Mouse (Mus musculus): Measurements from ENCODE around the gene Hykk. TPM values are rescaled to one million over a fixed set of nuclear protein-coding genes. Genes with fewer than 3 reads are reported as not detected.

Hykk gene
- total RNA-seq, 2 experiments from 2014 or later: 1.5 to 1.7 TPM

- DNase-seq (ENCODE audit: low spot score in 2 of 2): no peak
- intact Hi-C loops (cut with DNase I): no loop called here
Measured at GRCm38 (mm10) chr9:54963669-54964068, 46.6 kb downstream of the Hykk start.

DNA sequence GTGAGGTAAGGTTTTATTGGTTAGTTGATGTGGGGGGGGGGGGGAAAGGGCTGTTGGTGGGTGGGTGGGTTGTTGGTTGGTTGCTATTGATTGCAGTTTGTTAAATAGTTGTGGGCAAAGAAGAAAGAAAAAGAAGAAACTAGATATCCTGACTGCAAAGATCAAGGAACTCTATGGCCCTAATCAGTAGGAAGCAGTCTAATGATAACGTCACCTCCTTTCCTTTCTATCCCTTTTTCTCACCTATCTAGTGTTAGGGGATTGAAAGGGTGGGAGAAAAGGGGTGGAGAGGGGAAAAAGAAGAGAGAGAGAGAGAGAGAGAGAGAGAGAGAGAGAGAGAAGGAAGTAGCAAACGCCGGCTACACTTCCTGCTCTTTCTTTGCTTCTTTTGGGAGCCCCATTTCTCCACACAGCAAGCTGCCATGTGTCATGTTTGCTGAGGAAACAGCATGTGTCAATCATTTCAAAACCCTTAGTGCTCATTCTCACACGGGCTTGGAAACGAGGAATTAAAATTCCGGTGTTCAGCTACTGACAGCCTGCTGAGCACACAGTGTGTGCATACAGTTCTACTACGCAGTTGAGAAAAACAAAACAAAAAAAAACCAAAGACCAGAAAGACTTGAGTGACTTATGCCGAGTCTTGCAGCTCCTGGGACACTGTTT is 53.0 kb downstream of the Hykk start:
- no peak for DNase-seq (ENCODE audit: low spot score in 2 of 2)
- intact Hi-C loops (cut with DNase I): no loop called here

- intact Hi-C loops (cut with DNase I): no loop called here
Measured at GRCm38 (mm10) chr9:54980674-54981073, 63.6 kb downstream of the Hykk start, which contains the start of gene Chrna5. Chrna5 (plus strand) TSS chr9:54980880.

GRCm38 (mm10) chr9:54981291-54982191 is 64.5 kb downstream of the Hykk start:
- DNase-seq (ENCODE audit: low spot score in 2 of 2): no peak
- intact Hi-C loops (cut with DNase I): no loop called here

More at GRCm38 (mm10) chr9:54980674-54981073, 63.6 kb downstream of the Hykk start, which contains the start of gene Chrna5:
- DNase-seq (ENCODE audit: low spot score in 2 of 2): no peak

GRCm38 (mm10) chr9:54982401-54982800 is 65.3 kb downstream of the Hykk start:
- no peak for DNase-seq (ENCODE audit: low spot score in 2 of 2)
- intact Hi-C loops (cut with DNase I): no loop called here

- no peak for DNase-seq (ENCODE audit: low spot score in 2 of 2)
- intact Hi-C loops (cut with DNase I): no loop called here
Measured at GRCm38 (mm10) chr9:54990362-54990761, 73.3 kb downstream of the Hykk start.

- intact Hi-C loops (cut with DNase I): no loop called here
- no peak for DNase-seq (ENCODE audit: low spot score in 2 of 2)
Measured at GRCm38 (mm10) chr9:54994381-54994780, 77.3 kb downstream of the Hykk start.

DNA sequence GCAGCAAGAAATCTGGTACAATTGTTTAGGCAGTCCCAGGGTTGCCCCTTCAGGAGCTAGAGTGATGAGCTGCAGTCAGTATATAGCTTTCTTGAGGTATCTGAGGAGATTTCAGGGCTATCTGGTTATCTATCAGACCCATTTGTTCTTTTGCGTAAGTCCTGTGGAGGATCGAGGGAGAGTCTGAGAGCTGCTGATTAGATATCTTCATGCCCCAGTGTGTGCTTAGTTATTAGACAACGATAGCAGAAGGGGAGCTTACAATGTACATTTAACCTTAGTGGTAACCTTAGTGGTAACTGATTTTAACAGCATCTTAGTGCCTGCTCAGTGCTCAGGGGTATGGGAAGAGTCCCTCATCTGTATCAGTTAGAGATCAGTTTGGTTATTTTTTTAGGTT is 78.6 kb downstream of the Hykk start:
- intact Hi-C loops (cut with DNase I): no loop called here
- no peak for DNase-seq (ENCODE audit: low spot score in 2 of 2)

Other genes with a start within 250 kb of the Hykk start
- gene Dnaja4, start 218.4 kb upstream of the Hykk start, total RNA-seq (2021): 10 to 100 TPM; 36.3 to 39.0 TPM
- 10 to 100 TPM; 53.9 to 59.2 TPM for gene Wdr61, start 182.8 kb upstream of the Hykk start, total RNA-seq (2021)
- gene Crabp1, start 152.5 kb upstream of the Hykk start, total RNA-seq (2021): 1 to 10 TPM; 1.7 to 3.4 TPM
- 10 to 100 TPM; 53.4 to 54.9 TPM for gene Ireb2, start 53.5 kb upstream of the Hykk start, total RNA-seq (2021)
- 100 to 1,000 TPM; 115 to 122 TPM for gene Psma4, start 33.5 kb downstream of the Hykk start, total RNA-seq (2021)
- gene AY074887, start 33.7 kb downstream of the Hykk start, total RNA-seq (2021): not detected
- gene Chrna5, start 63.6 kb downstream of the Hykk start, total RNA-seq (2021): 1 to 10 TPM; 2.8 to 3.3 TPM
- under 1 TPM; 0.66 to 0.76 TPM for gene Chrna3, start 109.3 kb downstream of the Hykk start, total RNA-seq (2021)
- gene Chrnb4, start 131.5 kb downstream of the Hykk start, total RNA-seq (2021): under 1 TPM in 1 of 2 experiments, not detected in 1; 0.11 TPM
- 10 to 100 TPM; 64.0 to 65.5 TPM for gene Ube2q2, start 231.6 kb downstream of the Hykk start, total RNA-seq (2021)

Data from left cerebral cortex, postnatal 25 days (tissue).